Mouse (Mus musculus) Patski (cell line): ENCODE data around the gene Ipmk. TPM values are rescaled to one million over a fixed set of nuclear protein-coding genes. Genes with fewer than 3 reads are reported as not detected.

Source experiments
- ATAC-seq: fragments of 100-300 bp; one replicate; pipeline ENCODE4 v1.8.0; 2021
- CTCF ChIA-PET: fragments of 350-600 bp; sonication (Branson Sonifier 250); formaldehyde crosslinking; loops from one replicate; lab custom pipeline; 2022; ENCODE audit warnings: inconsistent platforms; lab: Charles Lee
- POLR2A ChIA-PET: fragments of 350-600 bp; sonication (Branson Sonifier 250); formaldehyde crosslinking; loops from one replicate; lab custom pipeline; 2022; ENCODE audit warnings: antibody characterized with exemption, inconsistent platforms; lab: Charles Lee
- DNase-seq: peaks from one replicate; pipeline ENCODE4 v3.0.0-alpha.2; 2011; ENCODE audit warnings: low read depth, low spot score
- H3K27me3 ChIP-seq: fragments of 371-371 bp; one replicate; pipeline ENCODE4 v1.5.1; 2021
- CTCF ChIP-seq: fragments of 100-300 bp; IDR thresholded peaks from one replicate; pipeline ENCODE4 v1.5.1; 2021
- in situ Hi-C: fragments of 300-500 bp; cut with MboI; formaldehyde crosslinking; loops from 3 replicates; pipeline ENCODE4 v1.11.1; 2018; ENCODE audit warnings: low pct_unique_long_range_greater_than_20kb, mixed read lengths
- polyA plus RNA-seq: library from polyadenylated mRNA; unstranded; gene quantifications from one replicate; pipeline ENCODE4 v1.2.3, GENCODE M21; 2021

Ipmk gene
- polyA plus RNA-seq, 1 experiment from 2014 or later: 73.9 TPM

GRCm38 (mm10) chr10:71346106-71346505, 1.5 kb upstream of the Ipmk start:
- POLR2A ChIA-PET: interaction anchor here (1.4 kb wide), 1 partner anchor 36 kb away, joined by 4 read pairs; no protein-coding TSS in a partner anchor

DNA sequence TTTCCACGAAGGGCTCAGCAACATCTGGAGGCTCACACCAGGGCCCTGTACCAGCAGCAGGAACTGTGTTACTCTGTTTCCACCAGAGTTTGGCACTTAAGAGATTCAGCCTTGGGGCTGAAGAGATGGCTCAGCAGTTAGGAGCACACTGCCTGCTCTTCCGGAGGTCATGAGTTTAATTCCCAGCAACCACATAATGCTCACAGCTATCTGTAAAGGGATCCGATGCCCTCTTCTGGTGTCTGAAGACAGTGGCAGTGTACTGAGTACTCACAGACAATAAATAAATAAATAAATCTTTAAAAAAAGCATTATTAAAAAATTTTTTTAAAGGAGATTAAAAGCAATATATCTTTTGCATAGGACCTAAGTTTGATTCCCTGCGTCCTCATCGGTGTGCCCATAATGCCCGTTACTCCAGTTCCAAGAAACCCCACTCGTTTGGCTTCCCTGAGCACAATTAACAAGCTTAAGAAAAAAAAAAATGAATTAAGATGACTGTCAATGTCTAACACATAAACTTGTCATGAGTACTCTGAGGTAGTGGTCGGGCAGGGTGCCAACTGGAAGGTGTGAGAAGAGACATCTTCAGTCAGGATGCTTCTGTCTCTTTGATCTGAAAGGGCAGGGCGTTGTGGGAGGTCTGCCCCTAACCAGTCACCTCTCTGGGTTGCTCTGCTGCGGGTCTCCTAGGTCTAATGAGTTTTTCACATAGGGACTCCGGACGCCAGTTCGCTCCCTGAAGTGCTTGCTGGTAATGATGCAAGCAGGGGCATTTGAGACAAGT, 648 bp upstream of the Ipmk start:
- peak; percentile 20 for ATAC-seq
- no peak for DNase-seq
- no peaks in the 10 kb centered on the region for H3K27me3 ChIP-seq
- ChIA-PET POLR2A (no interaction called here), CTCF (interaction anchor here (1.4 to 3.4 kb wide), 5 partner anchors 9 to 36 kb away, joined by 3 to 18 read pairs (median 6); no protein-coding TSS in a partner anchor)
- in situ Hi-C loops: loop anchor here (10.0 kb wide), 1 partner anchor 48 kb away; no protein-coding TSS in a partner anchor
- no peak for TF ChIP-seq CTCF

More at GRCm38 (mm10) chr10:71346106-71346505, 1.5 kb upstream of the Ipmk start:
- ATAC-seq: no peak
- TF ChIP-seq CTCF: no peak
- in situ Hi-C loops: loop anchor here (10.0 kb wide), 1 partner anchor 49 kb away; no protein-coding TSS in a partner anchor
- no peak for DNase-seq
- CTCF ChIA-PET: interaction anchor here (1.0 to 3.4 kb wide), 7 partner anchors 12 to 55 kb away, joined by 3 to 18 read pairs (median 5); no protein-coding TSS in a partner anchor
- no peaks in the 10 kb centered on the region for H3K27me3 ChIP-seq

GRCm38 (mm10) chr10:71347964-71348636, 537 bp downstream of the Ipmk start:
- POLR2A ChIA-PET: interaction anchor here (1.1 to 2.0 kb wide), 2 partner anchors 9 to 16 kb away, joined by 6 to 10 read pairs; no protein-coding TSS in a partner anchor
- H3K27me3 ChIP-seq: no peaks in the 10 kb centered on the region
- CTCF ChIA-PET: interaction anchor here (1.2 to 3.4 kb wide), 7 partner anchors 10 to 53 kb away, joined by 3 to 18 read pairs (median 5); no protein-coding TSS in a partner anchor
- DNase-seq (no peak), ATAC-seq (peak; percentile 7)
- in situ Hi-C loops: loop anchor here (10.0 kb wide), 1 partner anchor 47 kb away; no protein-coding TSS in a partner anchor
- no peak for TF ChIP-seq CTCF

DNA sequence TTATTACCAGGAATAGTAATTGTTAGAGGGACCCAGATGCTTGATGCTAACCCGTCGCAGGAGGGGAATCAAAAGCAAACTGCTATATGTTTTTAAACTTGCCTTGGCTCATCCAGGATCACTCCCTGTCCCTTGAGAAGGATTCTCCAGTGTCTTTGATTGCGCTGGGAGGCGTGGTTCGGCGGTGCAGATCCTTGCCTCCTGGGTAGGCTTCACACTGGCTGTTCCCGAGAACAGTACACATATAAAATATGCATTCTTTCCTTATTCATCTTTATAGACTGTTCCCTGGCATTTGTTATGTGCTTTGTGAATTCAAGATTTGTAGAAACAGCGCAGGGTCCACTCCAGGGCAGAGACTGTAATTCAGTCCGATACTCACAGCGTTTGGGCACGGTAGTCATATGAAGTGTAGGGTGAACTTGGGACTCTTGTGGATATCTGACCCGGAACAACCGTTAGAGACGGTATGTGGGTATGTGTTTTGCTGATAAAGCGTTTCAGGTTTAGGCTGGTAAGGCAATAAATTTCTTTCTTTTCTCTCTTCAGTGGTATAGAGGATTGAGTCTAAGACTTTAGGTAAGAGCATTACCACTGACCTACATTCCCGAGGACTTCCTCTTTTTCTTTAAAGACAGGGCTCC, 1.2 kb downstream of the Ipmk start:
- POLR2A ChIA-PET: interaction anchor here (0.8 to 2.0 kb wide), 3 partner anchors 8 to 15 kb away, joined by 3 to 10 read pairs (median 6); no protein-coding TSS in a partner anchor
- no peaks in the 10 kb centered on the region for H3K27me3 ChIP-seq
- TF ChIP-seq CTCF: no peak
- in situ Hi-C loops: loop anchor here (10.0 kb wide), 1 partner anchor 46 kb away; no protein-coding TSS in a partner anchor
- DNase-seq: no peak
- no peak for ATAC-seq
- CTCF ChIA-PET: interaction anchor here (1.2 to 1.7 kb wide), 3 partner anchors 10 to 52 kb away, joined by 3 to 5 read pairs (median 4); no protein-coding TSS in a partner anchor

GRCm38 (mm10) chr10:71349290-71349689, 1.7 kb downstream of the Ipmk start:
- TF ChIP-seq CTCF: no peak
- no peak for DNase-seq
- no peaks in the 10 kb centered on the region for H3K27me3 ChIP-seq
- ATAC-seq: no peak
- ChIA-PET POLR2A (interaction anchor here (0.8 to 2.0 kb wide), 2 partner anchors 12 to 14 kb away, joined by 3 to 6 read pairs; no protein-coding TSS in a partner anchor), CTCF (no interaction called here)
- in situ Hi-C loops: loop anchor here (10.0 kb wide), 1 partner anchor 46 kb away; no protein-coding TSS in a partner anchor

- ChIA-PET CTCF (interaction anchor here (0.8 kb wide), 1 partner anchor 50 kb away, joined by 3 read pairs; no protein-coding TSS in a partner anchor), POLR2A (interaction anchor here (1.2 kb wide), 1 partner anchor 32 kb away, joined by 3 read pairs; no protein-coding TSS in a partner anchor)
- H3K27me3 ChIP-seq: no peaks in the 10 kb centered on the region
- ATAC-seq (no peak), DNase-seq (no peak)
- in situ Hi-C loops: loop anchor here (25.0 kb wide), 1 partner anchor 214 kb away; no protein-coding TSS in a partner anchor
- no peak for TF ChIP-seq CTCF
These were observed 3.7 kb downstream of the Ipmk start for GRCm38 (mm10) chr10:71351301-71351700.

DNA sequence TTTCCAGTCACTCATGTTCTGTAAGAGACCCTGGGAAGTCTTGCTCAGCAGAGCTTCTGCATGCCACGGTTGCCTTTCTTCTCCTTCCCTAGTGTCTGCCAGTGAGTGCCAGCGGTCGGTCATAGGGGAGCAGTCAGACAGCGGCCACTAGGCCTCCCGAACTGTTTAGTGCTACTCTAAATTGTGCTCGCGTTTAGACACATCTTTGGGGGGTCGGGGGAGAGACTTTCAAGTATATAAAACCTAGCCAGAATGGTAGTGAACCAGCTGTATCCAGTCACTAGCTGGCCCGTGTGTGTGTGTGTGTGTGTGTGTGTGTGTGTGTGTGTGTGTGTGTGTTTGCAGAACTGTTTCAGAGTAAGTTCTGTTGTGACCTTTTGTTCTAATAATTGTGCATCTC, 6.3 kb downstream of the Ipmk start:
- ATAC-seq: no peak
- DNase-seq: no peak
- CTCF ChIA-PET: no interaction called here
- in situ Hi-C loops: loop anchor here (25.0 kb wide), 1 partner anchor 217 kb away; no protein-coding TSS in a partner anchor
- H3K27me3 ChIP-seq: no peaks in the 10 kb centered on the region
- TF ChIP-seq CTCF: no peak
- POLR2A ChIA-PET: no interaction called here

DNA sequence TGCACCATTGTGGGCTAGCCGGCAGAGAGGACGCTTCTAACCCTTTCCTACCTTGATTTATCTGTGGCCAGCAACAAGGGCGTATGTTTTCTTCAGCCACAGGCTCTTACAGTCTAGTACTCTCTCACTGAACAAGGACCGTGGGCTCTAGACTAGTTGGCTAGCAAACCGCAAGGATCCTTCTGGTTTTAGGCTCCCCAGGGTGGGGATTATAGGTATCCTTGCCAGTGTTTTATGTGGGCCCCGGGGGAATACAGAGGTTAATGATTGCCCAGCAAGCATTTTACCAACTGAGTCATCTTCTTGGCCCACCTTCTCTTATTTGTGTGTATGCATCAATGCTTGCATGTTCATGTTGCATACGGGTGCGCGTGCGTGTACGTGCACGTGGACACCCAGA, 7.4 kb downstream of the Ipmk start:
- no peak for TF ChIP-seq CTCF
- DNase-seq (peak; percentile 83), ATAC-seq (peak; percentile 76)
- ChIA-PET POLR2A (no interaction called here), CTCF (no interaction called here)
- H3K27me3 ChIP-seq: no peaks in the 10 kb centered on the region
- in situ Hi-C loops: loop anchor here (25.0 kb wide), 1 partner anchor 218 kb away; no protein-coding TSS in a partner anchor

DNA sequence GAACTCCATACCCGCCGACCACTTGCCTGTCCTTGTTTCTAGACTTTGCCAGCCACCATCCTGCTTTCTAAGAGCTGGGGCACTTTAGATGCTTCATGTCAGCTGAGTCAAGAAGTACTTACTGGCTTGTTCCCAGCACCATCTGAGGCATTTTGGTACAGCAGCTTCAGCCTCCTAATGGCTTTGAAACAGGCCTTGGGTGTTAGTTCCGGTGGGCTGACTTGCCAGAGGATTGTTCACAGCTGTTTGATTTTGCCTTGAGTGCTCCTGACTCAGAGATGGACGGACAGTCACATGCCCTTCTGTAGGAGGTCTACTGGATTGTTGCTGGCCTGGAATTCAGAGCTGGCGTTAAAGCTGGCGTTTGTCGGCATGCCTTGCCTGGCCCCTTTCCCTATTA, 13.5 kb downstream of the Ipmk start:
- CTCF ChIA-PET: no interaction called here
- ATAC-seq: peak; percentile 70
- TF ChIP-seq CTCF: no peak
- in situ Hi-C loops: loop anchor here (25.0 kb wide), 1 partner anchor 224 kb away; no protein-coding TSS in a partner anchor
- POLR2A ChIA-PET: interaction anchor here (1.1 kb wide), 1 partner anchor 12 kb away, joined by 3 read pairs; no protein-coding TSS in a partner anchor
- H3K27me3 ChIP-seq: no peaks in the 10 kb centered on the region
- DNase-seq: peak; percentile 76
